Mouse (Mus musculus) left cerebral cortex, adult 9 months (tissue): Measurements from ENCODE around the gene Grifin.
A peak's percentile ranks its signal among the peaks of the same experiment; 100 is the strongest.

ENCODE experiments used
- DNase-seq, 2 experiments: peaks; one replicate each; pipeline ENCODE4 v3.0.0; 2022; ENCODE audit warnings: low spot score in 2 of 2

The Grifin gene

DNA sequence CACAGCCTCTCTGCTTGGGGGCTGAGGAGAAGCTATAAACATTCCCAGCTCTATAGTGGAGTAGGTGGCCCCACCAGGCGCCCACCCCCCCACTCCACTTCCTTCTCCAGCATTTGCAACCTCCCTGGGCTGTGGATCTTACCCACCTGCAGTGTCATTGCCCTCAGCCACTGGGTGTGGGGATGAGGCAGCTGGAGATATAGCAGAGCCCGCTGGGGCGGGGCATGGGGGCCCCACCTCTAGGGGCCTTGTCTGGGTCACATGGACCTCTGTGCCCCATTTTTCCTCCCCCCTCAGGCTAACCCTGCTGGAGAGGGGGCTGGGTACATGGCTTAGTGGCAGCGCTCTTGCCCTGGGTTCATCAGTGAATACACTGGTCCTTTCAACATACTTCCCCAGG, at the start of gene Grifin:
Grifin (minus strand) TSS at position 176 of the 400 bp plus-strand sequence.
- no peak for DNase-seq

- DNase-seq: no peak
Measured at GRCm38 (mm10) chr5:140614141-140614540, 49.3 kb upstream of the Grifin start.

- no peak for DNase-seq
Measured at GRCm38 (mm10) chr5:140612191-140612590, 47.3 kb upstream of the Grifin start.

GRCm38 (mm10) chr5:140611611-140612185, 46.8 kb upstream of the Grifin start:
- no peak for DNase-seq

DNA sequence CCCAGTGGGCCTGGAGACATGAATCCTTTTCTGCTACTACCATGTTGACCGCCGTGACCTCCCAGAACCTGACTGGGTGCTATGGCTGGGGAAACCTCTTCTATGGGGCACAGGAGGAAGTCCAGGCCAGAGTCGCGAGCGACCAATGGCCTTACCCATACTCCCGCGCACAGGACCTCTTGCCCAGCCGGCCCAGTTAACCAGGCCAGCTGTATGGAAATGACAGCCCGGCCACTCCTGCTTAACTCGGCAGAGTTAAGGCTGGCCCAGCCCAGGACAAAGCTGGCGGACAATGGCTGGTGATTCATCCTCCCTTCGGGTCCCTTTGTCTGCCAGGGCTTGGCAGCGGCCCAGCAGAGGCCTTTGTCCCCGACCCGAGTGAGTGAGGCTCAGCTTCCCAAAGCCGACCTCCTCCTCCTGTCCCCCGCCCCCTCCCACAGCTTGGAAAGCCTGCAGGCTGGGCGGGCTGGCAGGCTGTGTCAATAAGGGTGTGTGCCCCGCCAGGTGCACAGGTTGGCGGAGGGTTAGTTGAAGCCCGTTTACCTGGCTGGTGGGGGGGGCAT, 46.2 kb upstream of the Grifin start:
- DNase-seq: peak in 1 of 2 experiments; percentile 74

- DNase-seq: no peak
Measured at GRCm38 (mm10) chr5:140610273-140611011, 45.6 kb upstream of the Grifin start.

- DNase-seq: peak in 1 of 2 experiments; percentile 39
Measured at GRCm38 (mm10) chr5:140609511-140610272, 44.8 kb upstream of the Grifin start.

GRCm38 (mm10) chr5:140608634-140609015, 43.8 kb upstream of the Grifin start:
- no peak for DNase-seq

DNA sequence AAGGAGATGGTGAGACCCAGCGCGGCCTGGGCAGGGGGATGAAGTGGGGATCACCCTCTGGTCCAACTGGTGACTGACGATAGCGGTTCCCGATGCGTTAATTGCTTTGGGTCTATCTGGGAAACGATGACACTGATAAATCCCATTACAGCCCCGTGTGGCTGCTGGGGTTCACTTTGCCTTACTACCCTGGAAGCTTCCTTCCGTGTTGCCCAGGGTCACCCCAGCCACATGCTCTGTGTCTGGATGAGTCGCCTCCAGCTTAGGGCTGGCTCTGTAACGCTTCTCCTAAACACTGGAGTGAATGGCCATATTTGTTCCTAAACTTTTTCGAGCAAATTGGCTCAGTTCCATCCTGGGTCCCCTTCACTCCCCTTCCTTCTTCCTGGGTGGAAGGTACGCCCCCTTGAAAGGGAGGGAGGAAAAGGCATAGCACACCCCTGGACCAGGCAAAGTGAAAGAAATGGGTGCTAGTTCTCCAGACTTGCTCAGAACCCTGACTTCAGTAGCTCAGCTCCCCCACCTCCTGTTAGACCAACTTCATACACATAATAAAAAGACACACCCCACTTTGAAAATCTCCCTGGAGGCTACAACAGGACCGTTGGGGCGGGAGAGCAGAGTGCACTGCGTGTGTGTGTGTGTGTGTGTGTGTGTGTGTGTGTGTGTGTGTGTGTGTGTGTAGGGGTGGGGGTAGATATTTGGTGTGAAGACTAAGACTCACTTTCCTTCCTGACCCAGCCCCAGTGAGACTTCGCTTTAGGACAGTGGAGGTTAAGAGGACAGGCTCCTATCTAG, 43.2 kb upstream of the Grifin start:
- DNase-seq: no peak

DNA sequence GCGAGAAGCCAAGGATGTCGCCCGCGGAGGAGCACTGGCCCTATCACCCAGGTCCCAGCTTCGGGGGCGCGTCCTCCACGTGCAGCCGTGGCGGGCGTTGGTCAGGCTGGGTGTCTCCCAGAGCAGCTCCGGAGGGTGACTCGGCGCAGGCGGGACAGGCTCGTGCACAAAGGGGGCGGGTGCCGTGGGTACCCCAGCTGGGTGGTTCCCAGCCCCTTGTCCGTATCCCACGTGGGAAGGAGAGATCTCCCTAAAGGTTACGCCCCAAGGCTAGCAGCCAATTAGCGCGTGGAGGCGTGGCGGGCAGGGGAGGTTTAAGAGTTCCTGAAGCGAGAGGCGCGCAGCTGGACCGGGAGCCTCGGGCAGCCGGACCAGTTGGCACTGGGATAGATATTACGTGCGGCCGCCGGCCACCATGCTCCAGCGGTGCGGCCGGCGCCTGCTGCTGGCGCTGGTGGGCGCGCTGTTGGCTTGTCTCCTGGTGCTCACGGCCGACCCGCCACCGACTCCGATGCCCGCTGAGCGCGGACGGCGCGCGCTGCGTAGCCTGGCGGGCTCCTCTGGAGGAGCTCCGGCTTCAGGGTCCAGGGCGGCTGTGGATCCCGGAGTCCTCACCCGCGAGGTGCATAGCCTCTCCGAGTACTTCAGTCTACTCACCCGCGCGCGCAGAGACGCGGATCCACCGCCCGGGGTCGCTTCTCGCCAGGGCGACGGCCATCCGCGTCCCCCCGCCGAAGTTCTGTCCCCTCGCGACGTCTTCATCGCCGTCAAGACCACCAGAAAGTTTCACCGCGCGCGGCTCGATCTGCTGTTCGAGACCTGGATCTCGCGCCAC, 42.3 kb upstream of the Grifin start, which contains the start of gene Lfng:
Lfng (plus strand) TSS at position 320 of the 835 bp plus-strand sequence.
- peak in 1 of 2 experiments; percentile 73 for DNase-seq

GRCm38 (mm10) chr5:140606386-140606785, 41.5 kb upstream of the Grifin start:
- DNase-seq: no peak

GRCm38 (mm10) chr5:140605228-140605627, 40.4 kb upstream of the Grifin start:
- DNase-seq: no peak

GRCm38 (mm10) chr5:140604386-140604785, 39.5 kb upstream of the Grifin start:
- DNase-seq: no peak

DNA sequence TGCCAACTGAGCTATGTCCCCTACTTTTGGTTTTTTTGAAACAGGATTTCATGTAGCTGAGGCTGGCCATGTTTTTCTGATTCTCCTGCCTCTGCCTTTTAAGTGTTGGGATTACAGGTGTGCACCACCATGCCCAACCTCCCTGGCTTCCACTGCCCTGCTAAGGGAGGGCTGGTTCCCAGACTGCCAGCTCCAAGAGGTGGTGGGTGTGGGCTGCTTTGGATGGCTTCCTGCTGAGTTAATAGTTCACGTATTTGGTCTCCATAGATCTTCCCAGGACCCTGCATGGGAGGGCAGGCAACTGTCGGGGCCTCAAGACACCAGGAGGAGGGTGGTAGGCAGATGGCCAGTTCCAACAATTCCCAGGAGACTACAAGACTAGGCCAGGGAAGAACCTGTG, 37.7 kb upstream of the Grifin start:
- DNase-seq: no peak

GRCm38 (mm10) chr5:140601712-140602111, 36.8 kb upstream of the Grifin start:
- DNase-seq: no peak

DNA sequence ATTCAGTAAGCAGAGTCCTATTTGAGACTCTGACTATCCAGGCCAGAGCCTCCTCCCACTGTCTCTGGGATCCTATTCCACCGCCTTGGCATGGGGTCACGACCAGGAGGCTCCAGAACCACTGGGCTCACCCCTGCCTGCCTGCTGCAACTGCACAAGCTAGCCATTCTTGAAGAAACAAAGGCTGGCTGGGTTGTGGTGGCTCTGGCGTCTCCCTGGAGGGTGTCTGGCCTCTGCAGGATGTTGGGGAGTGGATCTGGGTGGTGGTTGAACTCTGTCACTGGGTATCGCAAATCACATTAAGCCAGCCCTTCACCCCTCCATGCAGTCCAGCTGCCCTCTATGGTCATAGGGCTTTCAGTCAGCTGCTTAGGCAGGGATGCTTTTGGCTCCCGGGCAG, 35.1 kb upstream of the Grifin start:
- DNase-seq: no peak

GRCm38 (mm10) chr5:140597787-140598186, 32.9 kb upstream of the Grifin start:
- no peak for DNase-seq

DNA sequence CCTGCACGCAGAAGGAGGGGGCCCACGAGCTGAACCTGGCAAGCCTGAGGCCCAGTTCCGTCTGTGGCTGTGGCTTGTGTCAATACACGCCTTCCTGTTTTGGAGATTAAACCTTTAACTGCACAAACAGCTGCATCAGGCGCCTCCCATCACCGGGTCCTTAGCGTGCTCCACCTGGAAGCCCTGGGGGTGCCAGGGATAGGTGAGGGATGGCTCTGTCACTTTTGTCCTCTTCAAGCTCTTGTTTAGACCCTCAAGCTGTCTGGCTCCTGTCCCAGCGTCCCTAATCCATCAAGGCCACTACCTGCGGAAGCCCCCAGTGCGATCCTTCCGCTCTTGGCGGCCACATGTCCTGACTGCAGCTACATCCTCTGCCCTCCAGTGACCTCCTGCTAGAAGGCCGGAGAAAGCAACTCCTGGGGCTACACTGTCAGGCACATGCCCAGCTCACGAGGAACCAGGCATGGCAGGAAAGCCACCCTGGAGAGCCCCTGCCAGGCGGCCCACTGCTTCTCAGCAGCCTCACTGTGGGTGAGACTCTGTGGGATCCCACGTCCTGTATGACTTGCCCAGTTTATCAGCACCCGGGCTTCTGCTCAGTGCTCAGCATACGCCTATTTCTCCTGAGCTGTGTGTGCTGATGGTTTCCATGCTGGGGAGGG, 32.2 kb upstream of the Grifin start:
- DNase-seq: no peak

GRCm38 (mm10) chr5:140596426-140596825, 31.6 kb upstream of the Grifin start:
- DNase-seq: no peak

DNA sequence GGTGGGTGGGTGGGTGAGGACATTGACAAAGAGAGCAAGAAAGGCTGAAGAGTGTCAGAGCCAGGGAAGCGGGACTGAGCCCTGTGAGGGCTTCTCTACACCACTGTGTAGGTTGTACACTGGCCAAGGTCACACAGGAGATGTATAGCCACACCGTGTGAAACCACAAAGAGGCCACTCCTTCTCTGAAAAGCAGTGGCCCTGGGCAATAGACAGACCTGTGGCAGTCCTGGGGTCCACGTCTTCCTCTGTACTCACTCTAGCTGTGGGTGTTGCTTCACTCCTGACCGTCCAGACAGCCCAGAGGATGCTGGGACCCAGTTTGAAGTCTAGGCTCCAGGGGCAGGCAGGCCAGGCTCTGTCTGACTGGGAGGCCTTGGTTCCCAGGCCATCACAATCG, 30.0 kb upstream of the Grifin start:
- DNase-seq: no peak
